Mouse (Mus musculus): Measurements from ENCODE around the gene Tmem184a.

DNA sequence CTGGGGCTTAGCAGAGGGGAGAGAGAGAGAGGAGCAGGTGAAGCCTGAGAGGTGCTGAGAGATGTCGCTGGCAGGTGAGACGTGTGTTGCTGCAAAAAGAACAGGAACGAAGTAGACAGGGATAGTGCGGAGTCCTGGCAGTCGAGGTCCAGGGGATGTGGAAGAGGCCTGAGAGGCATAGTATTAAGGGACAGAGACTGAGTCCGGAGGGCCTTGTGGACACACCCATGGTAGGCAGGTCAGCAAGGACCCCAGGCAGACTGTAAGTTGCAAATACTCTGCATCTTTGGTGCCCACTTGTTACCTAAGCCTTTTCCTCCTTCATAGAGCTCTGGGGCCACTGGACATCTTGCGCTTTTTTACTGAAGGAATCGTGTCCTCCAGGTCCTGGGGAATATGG, 18.5 kb downstream of the Tmem184a start:
- no peak for TF ChIP-seq CTCF (IDR thresholded peaks at IDR 0.05; ENCODE audit: insufficient read depth, low read depth, low read length)
- TF ChIP-seq POLR2A (IDR thresholded peaks at IDR 0.05; ENCODE audit: insufficient read depth, low read depth, low read length): no peak

Data from olfactory bulb, adult 2 months (tissue).